Mouse (Mus musculus): ENCODE results near the gene Selenbp2. TPM values are rescaled to one million over a fixed set of nuclear protein-coding genes. Genes with fewer than 3 reads are reported as not detected.
"Not testable (repeated sequence)": the region's sequence is repeated elsewhere in the genome, so short reads cannot be mapped to it uniquely, and the experiment has no call there.

Selenbp2 gene
- 1 to 10 TPM in 7 of 26 experiments, under 1 TPM in 8, not detected in 11; 0.47 to 2.5 (median 0.99) TPM for total RNA-seq (2018; cell fraction: chromatin; rRNA removed)
- total RNA-seq (2018; cell fraction: cytosol; rRNA removed), result 1 to 10 TPM in 8 of 26 experiments, under 1 TPM in 18; 0.27 to 1.6 (median 0.77) TPM
- total RNA-seq (2018; cell fraction: nucleus; rRNA removed), result 1 to 10 TPM in 6 of 26 experiments, under 1 TPM in 12, not detected in 8; 0.48 to 1.7 (median 0.81) TPM
- polyA plus RNA-seq (2018), result 0.93 to 2.1 TPM (median 1.4 TPM) in 3 replicates

- H3K4me3 ChIP-seq (ENCODE audit: inconsistent target), result no peak within 1 kb of the TSS
- 55% methylated on average over 5 of the region's 5 CpGs for WGBS (ENCODE audit: missing documents)
- no peaks in the 10 kb centered on the region for H3K36me3 ChIP-seq (ENCODE audit: inconsistent target)
- H3K79me2 ChIP-seq (ENCODE audit: inconsistent target), result no peaks in the 10 kb centered on the region
- H3K27ac ChIP-seq, result no peak within 1 kb of the TSS
Observed at GRCm38 (mm10) chr3:94693329-94693825, at the start of gene Selenbp2. Selenbp2 (plus strand) TSS chr3:94693556.

GRCm38 (mm10) chr3:94648755-94649590 is 44.4 kb upstream of the Selenbp2 start:
- H3K4me3 ChIP-seq (ENCODE audit: inconsistent target), result no peak overlapping the region
- H3K36me3 ChIP-seq (ENCODE audit: inconsistent target), result no peaks in the 10 kb centered on the region
- WGBS (ENCODE audit: missing documents), result 78% methylated on average over 6 of the region's 6 CpGs
- no peaks in the 10 kb centered on the region for H3K79me2 ChIP-seq (ENCODE audit: inconsistent target)
- no peak overlapping the region for H3K27ac ChIP-seq

- no peak overlapping the region for H3K27ac ChIP-seq
- WGBS (ENCODE audit: missing documents), result 93% methylated on average over 7 of the region's 7 CpGs
- H3K36me3 ChIP-seq (ENCODE audit: inconsistent target), result no peaks in the 10 kb centered on the region
- no peak overlapping the region for H3K4me3 ChIP-seq (ENCODE audit: inconsistent target)
- H3K79me2 ChIP-seq (ENCODE audit: inconsistent target), result no peaks in the 10 kb centered on the region
Observed at GRCm38 (mm10) chr3:94650409-94650808, 42.9 kb upstream of the Selenbp2 start.

- WGBS (ENCODE audit: missing documents), result 91% methylated on average over 1 of the region's 1 CpGs
- H3K4me3 ChIP-seq (ENCODE audit: inconsistent target); H3K36me3 ChIP-seq (ENCODE audit: inconsistent target): not testable (repeated sequence)
Observed at GRCm38 (mm10) chr3:94653967-94654366, 39.4 kb upstream of the Selenbp2 start.

GRCm38 (mm10) chr3:94657852-94658739 is 35.3 kb upstream of the Selenbp2 start:
- not testable (repeated sequence) for H3K27ac ChIP-seq; H3K79me2 ChIP-seq (ENCODE audit: inconsistent target); H3K36me3 ChIP-seq (ENCODE audit: inconsistent target)
- peak overlapping the region; percentile 28 for H3K4me3 ChIP-seq (ENCODE audit: inconsistent target)
- WGBS (ENCODE audit: missing documents), result 24% methylated on average over 12 of the region's 47 CpGs

More at GRCm38 (mm10) chr3:94653967-94654366, 39.4 kb upstream of the Selenbp2 start:
- H3K27ac ChIP-seq; H3K79me2 ChIP-seq (ENCODE audit: inconsistent target): not testable (repeated sequence)

- WGBS (ENCODE audit: missing documents), result no CpG with 5 or more reads among the region's 33 CpGs
- not testable (repeated sequence) for H3K79me2 ChIP-seq (ENCODE audit: inconsistent target); H3K36me3 ChIP-seq (ENCODE audit: inconsistent target); H3K27ac ChIP-seq
- peak within 1 kb of the TSS; percentile 28 for H3K4me3 ChIP-seq (ENCODE audit: inconsistent target)
Observed at GRCm38 (mm10) chr3:94658740-94659095, 34.6 kb upstream of the Selenbp2 start, which contains the start of gene Tuft1. Tuft1 (minus strand) TSS chr3:94658872.

GRCm38 (mm10) chr3:94659142-94659748 is 34.1 kb upstream of the Selenbp2 start:
- H3K27ac ChIP-seq; H3K4me3 ChIP-seq (ENCODE audit: inconsistent target); H3K79me2 ChIP-seq (ENCODE audit: inconsistent target); H3K36me3 ChIP-seq (ENCODE audit: inconsistent target): not testable (repeated sequence)
- 40% methylated on average over 8 of the region's 10 CpGs for WGBS (ENCODE audit: missing documents)

GRCm38 (mm10) chr3:94660841-94661240 is 32.5 kb upstream of the Selenbp2 start:
- H3K4me3 ChIP-seq (ENCODE audit: inconsistent target); H3K79me2 ChIP-seq (ENCODE audit: inconsistent target); H3K27ac ChIP-seq; H3K36me3 ChIP-seq (ENCODE audit: inconsistent target): not testable (repeated sequence)
- 96% methylated on average over 2 of the region's 2 CpGs for WGBS (ENCODE audit: missing documents)

GRCm38 (mm10) chr3:94665060-94665802 is 28.1 kb upstream of the Selenbp2 start:
- not testable (repeated sequence) for H3K4me3 ChIP-seq (ENCODE audit: inconsistent target); H3K79me2 ChIP-seq (ENCODE audit: inconsistent target); H3K36me3 ChIP-seq (ENCODE audit: inconsistent target); H3K27ac ChIP-seq
- WGBS (ENCODE audit: missing documents), result 91% methylated on average over 3 of the region's 5 CpGs

GRCm38 (mm10) chr3:94665896-94666295 is 27.5 kb upstream of the Selenbp2 start:
- not testable (repeated sequence) for H3K27ac ChIP-seq; H3K79me2 ChIP-seq (ENCODE audit: inconsistent target); H3K36me3 ChIP-seq (ENCODE audit: inconsistent target); H3K4me3 ChIP-seq (ENCODE audit: inconsistent target)
- WGBS (ENCODE audit: missing documents), result 90% methylated on average over 5 of the region's 7 CpGs

- 90% methylated on average over 9 of the region's 9 CpGs for WGBS (ENCODE audit: missing documents)
- H3K4me3 ChIP-seq (ENCODE audit: inconsistent target); H3K79me2 ChIP-seq (ENCODE audit: inconsistent target); H3K36me3 ChIP-seq (ENCODE audit: inconsistent target); H3K27ac ChIP-seq: not testable (repeated sequence)
Observed at GRCm38 (mm10) chr3:94675101-94675500, 18.3 kb upstream of the Selenbp2 start.

- Histone ChIP-seq H3K4me3 (ENCODE audit: inconsistent target) (no peak overlapping the region), H3K36me3 (ENCODE audit: inconsistent target) (no peaks in the 10 kb centered on the region), H3K27ac (no peak overlapping the region), H3K79me2 (ENCODE audit: inconsistent target) (no peaks in the 10 kb centered on the region)
- WGBS (ENCODE audit: missing documents), result 84% methylated on average over 8 of the region's 8 CpGs
Observed at GRCm38 (mm10) chr3:94679351-94679841, 14.0 kb upstream of the Selenbp2 start.

- not testable (repeated sequence) for H3K79me2 ChIP-seq (ENCODE audit: inconsistent target); H3K36me3 ChIP-seq (ENCODE audit: inconsistent target); H3K4me3 ChIP-seq (ENCODE audit: inconsistent target); H3K27ac ChIP-seq
- 97% methylated on average over 12 of the region's 12 CpGs for WGBS (ENCODE audit: missing documents)
Observed at GRCm38 (mm10) chr3:94680032-94680431, 13.3 kb upstream of the Selenbp2 start.
